Mouse (Mus musculus) MEL (cell line): ENCODE measurements around the gene Kif5c.

Source experiments
- CHD2 ChIP-seq: IDR thresholded peaks from 2 replicates; pipeline ENCODE4 v1.6.1; 2011; ENCODE audit warnings: low read length, improper control_type of control experiment
- EP300 ChIP-seq, 2 experiments: IDR thresholded peaks; 2 replicates each; pipeline ENCODE4 v1.6.1; 2011; ENCODE audit warnings: improper control_type of control experiment in 2 of 2, low read length in 2 of 2, low read depth in 1 of 2, mild to moderate bottlenecking in 1 of 2
- NRF1 ChIP-seq: IDR thresholded peaks from 2 replicates; pipeline ENCODE4 v1.6.1; 2014; ENCODE audit warnings: low read depth, mild to moderate bottlenecking, inconsistent platforms, low read length, improper control_type of control experiment, moderate library complexity; ENCODE audit not compliant: poor library complexity, insufficient read depth, severe bottlenecking
- POLR2A ChIP-seq, 2 experiments: IDR thresholded peaks; 2 replicates each; pipeline ENCODE4 v1.6.1; 2011 to 2012; ENCODE audit warnings: low read length in 2 of 2, mild to moderate bottlenecking in 2 of 2, control low read depth in 1 of 2, improper control_type of control experiment in 1 of 2, low read depth in 1 of 2, moderate library complexity in 1 of 2; ENCODE audit not compliant: control insufficient read depth in 1 of 2, insufficient read depth in 1 of 2, poor library complexity in 1 of 2
- RAD21 ChIP-seq: IDR thresholded peaks from 2 replicates; pipeline ENCODE4 v1.6.1; 2011; ENCODE audit warnings: mild to moderate bottlenecking, low read depth, low read length, improper control_type of control experiment
- ZNF384 ChIP-seq: IDR thresholded peaks from 2 replicates; pipeline ENCODE4 v1.6.1; 2012; ENCODE audit warnings: low read depth, mild to moderate bottlenecking, inconsistent platforms, low read length, improper control_type of control experiment

DNA sequence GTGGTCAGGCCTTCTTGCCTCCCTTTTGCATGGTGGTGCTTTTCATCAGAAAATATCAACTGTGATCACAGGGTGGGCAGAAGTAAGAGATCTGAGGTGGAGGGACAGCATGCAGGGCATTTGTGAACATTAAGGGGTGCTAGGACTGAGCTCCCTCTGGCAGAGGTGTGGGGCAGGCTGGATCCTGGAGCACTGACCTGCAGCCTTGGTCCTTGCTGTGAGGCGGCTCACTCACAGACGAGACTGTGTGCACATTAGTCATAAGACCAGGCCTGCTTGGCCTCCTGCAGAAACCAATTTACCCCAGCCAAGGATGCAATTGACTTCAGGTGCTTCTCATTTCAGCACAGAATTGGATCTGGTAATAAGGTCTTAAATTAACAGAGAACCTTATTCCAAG lies 128.6 kb downstream of the Kif5c start:
- TF ChIP-seq CHD2: no peak
- TF ChIP-seq ZNF384: no peak
- no peak for TF ChIP-seq NRF1
- TF ChIP-seq EP300 (IDR thresholded peaks at IDR 0.05; ENCODE audit: low read depth in 1 of 2, low read length in 2 of 2): no peak
- TF ChIP-seq RAD21: no peak
- no peak for TF ChIP-seq POLR2A (IDR thresholded peaks at IDR 0.05; ENCODE audit: control insufficient read depth in 1 of 2, insufficient read depth in 1 of 2, low read depth in 1 of 2, low read length in 2 of 2, poor library complexity in 1 of 2)
